Mouse (Mus musculus): ENCODE data around the gene C2cd4b. TPM values are rescaled to one million over a fixed set of nuclear protein-coding genes. Genes with fewer than 3 reads are reported as not detected.

Gene C2cd4b
- polyA plus RNA-seq, 1 experiment from 2014 or later: not detected

- Histone ChIP-seq H3K4me1 (replicated peaks; ENCODE audit: control insufficient read depth, insufficient read depth, low read length) (no peaks in the 10 kb centered on the region), H3K4me2 (replicated peaks; ENCODE audit: low read depth, low read length) (no peak overlapping the region), H3K27me3 (ENCODE audit: control insufficient read depth, insufficient read depth, low read length) (no peaks in the 10 kb centered on the region), H3K4me3 (ENCODE audit: low read depth, low read length) (no peak overlapping the region), H3K9me3 (ENCODE audit: control insufficient read depth, low read length) (no peaks in the 10 kb centered on the region), H3K36me3 (ENCODE audit: control insufficient read depth, insufficient read depth, low read length) (no peaks in the 10 kb centered on the region), H3K9ac (ENCODE audit: low read depth, low read length) (no peak overlapping the region), H3K27ac (ENCODE audit: low read depth, low read length) (no peak overlapping the region)
- WGBS: 72% methylated on average over 14 of the region's 14 CpGs
- no peak for ATAC-seq (ENCODE audit: low FRiP score)
- no peak for DNase-seq (ENCODE audit: low spot score)
These were observed 40.0 kb downstream of the C2cd4b start for GRCm38 (mm10) chr9:67799078-67799819.

- Histone ChIP-seq H3K9me3 (ENCODE audit: control insufficient read depth, low read length) (no peaks in the 10 kb centered on the region), H3K4me3 (ENCODE audit: low read depth, low read length) (no peak overlapping the region), H3K27me3 (ENCODE audit: control insufficient read depth, insufficient read depth, low read length) (no peaks in the 10 kb centered on the region), H3K36me3 (ENCODE audit: control insufficient read depth, insufficient read depth, low read length) (no peaks in the 10 kb centered on the region), H3K27ac (ENCODE audit: low read depth, low read length) (no peak overlapping the region), H3K4me2 (replicated peaks; ENCODE audit: low read depth, low read length) (no peak overlapping the region), H3K4me1 (replicated peaks; ENCODE audit: control insufficient read depth, insufficient read depth, low read length) (no peaks in the 10 kb centered on the region), H3K9ac (ENCODE audit: low read depth, low read length) (no peak overlapping the region)
- no peak for ATAC-seq (ENCODE audit: low FRiP score)
- WGBS: 39% methylated on average over 6 of the region's 6 CpGs
- peak; percentile 74 for DNase-seq (ENCODE audit: low spot score)
These were observed 43.0 kb downstream of the C2cd4b start for GRCm38 (mm10) chr9:67802241-67802640.

GRCm38 (mm10) chr9:67807000-67807399 is 47.8 kb downstream of the C2cd4b start:
- H3K36me3 ChIP-seq (ENCODE audit: control insufficient read depth, insufficient read depth, low read length): no peaks in the 10 kb centered on the region
- no peak for ATAC-seq (ENCODE audit: low FRiP score)
- WGBS: 75% methylated on average over 5 of the region's 5 CpGs
- H3K4me3 ChIP-seq (ENCODE audit: low read depth, low read length): no peak overlapping the region
- no peaks in the 10 kb centered on the region for H3K4me1 ChIP-seq (replicated peaks; ENCODE audit: control insufficient read depth, insufficient read depth, low read length)
- no peaks in the 10 kb centered on the region for H3K27me3 ChIP-seq (ENCODE audit: control insufficient read depth, insufficient read depth, low read length)
- no peaks in the 10 kb centered on the region for H3K9me3 ChIP-seq (ENCODE audit: control insufficient read depth, low read length)
- no peak overlapping the region for H3K27ac ChIP-seq (ENCODE audit: low read depth, low read length)
- H3K4me2 ChIP-seq (replicated peaks; ENCODE audit: low read depth, low read length): no peak overlapping the region
- DNase-seq (ENCODE audit: low spot score): no peak
- H3K9ac ChIP-seq (ENCODE audit: low read depth, low read length): no peak overlapping the region

GRCm38 (mm10) chr9:67810527-67810926 is 51.3 kb downstream of the C2cd4b start:
- no peak overlapping the region for H3K27ac ChIP-seq (ENCODE audit: low read depth, low read length)
- no peaks in the 10 kb centered on the region for H3K4me1 ChIP-seq (replicated peaks; ENCODE audit: control insufficient read depth, insufficient read depth, low read length)
- DNase-seq (ENCODE audit: low spot score) (no peak), ATAC-seq (ENCODE audit: low FRiP score) (no peak)
- no peaks in the 10 kb centered on the region for H3K27me3 ChIP-seq (ENCODE audit: control insufficient read depth, insufficient read depth, low read length)
- no peaks in the 10 kb centered on the region for H3K9me3 ChIP-seq (ENCODE audit: control insufficient read depth, low read length)
- H3K9ac ChIP-seq (ENCODE audit: low read depth, low read length): no peak overlapping the region
- 66% methylated on average over 6 of the region's 6 CpGs for WGBS
- no peaks in the 10 kb centered on the region for H3K36me3 ChIP-seq (ENCODE audit: control insufficient read depth, insufficient read depth, low read length)
- H3K4me2 ChIP-seq (replicated peaks; ENCODE audit: low read depth, low read length): no peak overlapping the region
- H3K4me3 ChIP-seq (ENCODE audit: low read depth, low read length): no peak overlapping the region

Other genes starting within 250 kb of the C2cd4b start
- 15.9 and 22.6 TPM in 2 replicates for gene Tln2, start 199.7 kb upstream of the C2cd4b start, polyA plus RNA-seq (2014; fragmentation: Nextera tagmentation; extraction: Ambion mirVana)
- gene C2cd4a, start 72.9 kb downstream of the C2cd4b start, polyA plus RNA-seq (2014; fragmentation: Nextera tagmentation; extraction: Ambion mirVana): not detected in 2 replicates
- 8.8 and 14.7 TPM in 2 replicates for gene Vps13c, start 81.0 kb downstream of the C2cd4b start, polyA plus RNA-seq (2014; fragmentation: Nextera tagmentation; extraction: Ambion mirVana)